Mouse (Mus musculus): ENCODE results near the gene Cyp1a1.

The Cyp1a1 gene

DNA sequence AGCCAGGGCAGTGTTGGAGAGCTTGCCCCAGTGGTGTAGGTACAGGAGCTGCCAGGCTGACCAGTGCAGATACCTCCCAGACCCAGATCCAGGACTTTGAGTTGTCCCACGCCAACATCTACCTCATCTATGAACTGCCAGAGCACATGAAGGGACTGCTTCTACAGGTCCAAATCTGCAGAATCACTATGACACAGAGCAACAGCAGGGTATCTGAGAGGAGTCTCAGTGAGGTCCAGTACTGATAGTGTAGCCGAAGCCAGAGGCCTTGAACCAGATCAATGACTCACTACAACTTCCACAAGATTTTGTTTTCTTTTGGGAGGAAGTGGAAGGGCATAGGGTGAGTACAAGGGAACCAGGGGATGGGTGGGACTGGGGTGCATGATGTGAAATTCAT, at the start of gene Cyp1a1:
Gene Cyp1a1 (plus strand): TSS at position 178 of the 400 bp plus-strand sequence.
- no peak for DNase-seq (ENCODE audit: low spot score in 2 of 2)

- DNase-seq (ENCODE audit: low spot score in 2 of 2) = peak; percentile 90 to 91
These were observed 48.9 kb upstream of the Cyp1a1 start for GRCm38 (mm10) chr9:57638651-57639459.

- no peak for DNase-seq (ENCODE audit: low spot score in 2 of 2)
These were observed 47.9 kb upstream of the Cyp1a1 start for GRCm38 (mm10) chr9:57639661-57640328.

DNA sequence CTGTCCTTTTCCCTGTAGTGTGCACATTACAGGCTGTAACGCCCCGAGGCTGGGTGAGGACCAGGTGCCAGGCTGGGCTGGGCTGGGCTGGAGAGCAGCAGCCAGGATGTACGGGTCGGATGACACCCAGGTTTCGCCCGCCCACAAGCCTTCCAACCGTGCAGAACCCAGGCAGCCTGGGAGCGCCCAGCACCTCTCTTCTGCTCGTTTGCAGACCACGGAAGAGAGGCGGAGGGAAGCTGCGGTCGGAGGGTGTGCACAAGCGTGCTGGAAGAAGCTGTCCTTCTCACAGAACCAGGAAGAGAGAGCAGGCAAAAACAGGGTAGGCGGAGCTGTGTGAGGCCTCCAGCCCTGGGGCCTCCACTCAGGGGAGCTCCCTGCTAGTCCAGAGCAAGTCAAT, 47.3 kb upstream of the Cyp1a1 start:
- DNase-seq (ENCODE audit: low spot score in 2 of 2) = peak; percentile 98 to 99

- DNase-seq (ENCODE audit: low spot score in 2 of 2) = no peak
These were observed 46.7 kb upstream of the Cyp1a1 start for GRCm38 (mm10) chr9:57641022-57641421.

GRCm38 (mm10) chr9:57641775-57642550, 45.8 kb upstream of the Cyp1a1 start:
- peak in 1 of 2 experiments; percentile 49 for DNase-seq (ENCODE audit: low spot score in 2 of 2)

DNA sequence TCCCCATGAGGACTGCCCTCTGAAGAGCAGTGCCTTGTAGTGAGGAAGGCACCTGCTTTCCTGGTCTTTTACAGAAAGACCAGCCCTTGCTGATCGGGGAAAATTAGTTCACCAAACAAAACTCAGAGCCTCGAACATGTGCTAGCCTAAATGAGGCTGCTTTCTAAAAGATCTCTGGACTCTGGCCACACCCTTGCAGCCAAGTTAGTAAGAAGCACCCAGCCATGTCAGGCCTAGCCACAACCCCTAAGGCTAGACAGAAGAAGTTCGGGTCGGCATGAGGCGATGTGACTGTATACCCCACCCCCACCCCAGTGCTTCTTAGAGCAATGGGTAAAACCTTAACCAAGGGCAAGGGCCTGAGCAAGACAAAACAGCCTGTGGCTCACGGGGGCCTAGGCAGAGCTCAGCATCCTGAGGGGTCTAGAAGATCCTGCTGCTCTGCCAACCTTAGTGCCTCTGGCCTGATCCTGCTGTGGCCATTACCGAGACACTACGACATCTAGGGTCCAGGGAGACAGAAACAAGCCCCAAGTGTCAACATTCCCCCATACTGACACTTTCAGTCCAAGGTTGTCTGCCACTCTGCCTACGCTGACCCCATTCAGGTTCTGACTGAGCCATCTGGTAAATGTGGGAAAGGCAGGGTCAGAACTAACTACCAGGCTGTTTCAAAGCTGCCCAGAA, 44.4 kb upstream of the Cyp1a1 start:
- DNase-seq (ENCODE audit: low spot score in 2 of 2) = peak; percentile 81 to 82

- peak; percentile 76 to 82 for DNase-seq (ENCODE audit: low spot score in 2 of 2)
These were observed 43.9 kb upstream of the Cyp1a1 start for GRCm38 (mm10) chr9:57643856-57644180.

- DNase-seq (ENCODE audit: low spot score in 2 of 2) = no peak
These were observed 43.2 kb upstream of the Cyp1a1 start for GRCm38 (mm10) chr9:57644442-57644943.

- peak; percentile 94 for DNase-seq (ENCODE audit: low spot score in 2 of 2)
These were observed 42.5 kb upstream of the Cyp1a1 start for GRCm38 (mm10) chr9:57644944-57645893.

DNA sequence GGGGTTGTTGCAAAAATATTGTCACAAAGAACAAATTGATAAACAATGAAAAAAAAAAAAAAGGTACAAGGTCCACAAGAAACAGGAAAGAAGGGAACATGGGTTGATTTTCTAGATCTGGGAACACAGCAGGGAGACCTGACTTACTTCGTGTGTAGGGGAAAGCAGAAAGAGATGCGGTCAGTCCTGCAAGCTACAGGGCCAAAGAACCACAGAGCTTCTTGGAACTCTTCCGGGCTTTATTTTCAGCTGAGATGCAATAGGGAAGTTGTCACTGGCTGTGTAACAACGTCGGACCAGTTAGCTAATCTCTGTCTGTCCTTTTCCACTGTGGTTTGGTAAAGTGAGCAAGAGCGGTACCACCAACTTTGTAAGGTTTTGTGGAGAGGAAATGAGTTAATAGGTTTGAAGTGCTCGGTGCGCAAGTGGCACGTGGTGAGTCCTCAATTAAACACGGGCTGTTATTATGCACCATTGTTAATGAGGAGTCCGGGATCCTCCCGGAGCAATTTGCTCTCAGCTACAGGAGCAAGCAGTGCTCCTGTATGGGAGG, 41.1 kb upstream of the Cyp1a1 start:
- peak; percentile 74 to 78 for DNase-seq (ENCODE audit: low spot score in 2 of 2)

DNA sequence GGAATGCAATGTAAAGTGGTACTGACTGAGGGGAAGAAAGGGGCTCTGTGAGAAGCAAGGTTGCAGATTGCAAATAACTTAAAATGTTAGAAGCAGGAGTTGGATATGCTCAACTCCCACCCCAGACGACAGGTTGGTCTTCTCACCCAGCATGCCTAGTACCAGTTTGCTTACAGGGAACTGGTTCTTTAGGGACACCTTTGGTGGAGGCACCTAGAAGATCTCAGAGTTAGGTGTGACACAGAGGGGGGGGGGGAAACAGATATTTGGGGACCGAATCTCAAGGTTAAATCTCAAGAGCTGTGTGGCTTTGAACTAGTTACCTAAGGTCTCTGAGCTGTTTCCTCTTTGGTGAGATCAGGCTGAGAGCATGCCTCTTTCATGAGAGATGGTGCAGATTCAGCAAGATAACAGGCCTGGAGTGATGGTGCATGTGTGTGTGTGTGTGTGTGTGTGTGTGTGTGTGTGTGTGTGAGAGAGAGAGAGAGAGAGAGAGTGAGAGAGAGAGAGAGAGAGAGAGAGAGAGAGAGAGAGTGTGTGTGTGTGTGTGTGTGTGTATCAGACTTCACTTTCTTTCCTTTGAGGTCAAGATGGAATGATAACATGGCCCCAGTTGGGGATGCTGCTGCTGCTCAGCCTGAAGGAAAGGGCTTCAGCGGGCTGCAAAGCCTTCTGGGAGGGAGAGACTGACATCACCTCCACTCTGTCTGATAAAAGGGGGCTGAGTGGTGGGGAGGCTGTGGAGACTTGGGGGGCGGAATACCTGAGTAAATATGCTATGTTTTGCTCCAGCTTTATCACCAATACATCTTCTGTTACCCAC, 40.2 kb upstream of the Cyp1a1 start:
- DNase-seq (ENCODE audit: low spot score in 2 of 2) = peak in 1 of 2 experiments; percentile 17

DNA sequence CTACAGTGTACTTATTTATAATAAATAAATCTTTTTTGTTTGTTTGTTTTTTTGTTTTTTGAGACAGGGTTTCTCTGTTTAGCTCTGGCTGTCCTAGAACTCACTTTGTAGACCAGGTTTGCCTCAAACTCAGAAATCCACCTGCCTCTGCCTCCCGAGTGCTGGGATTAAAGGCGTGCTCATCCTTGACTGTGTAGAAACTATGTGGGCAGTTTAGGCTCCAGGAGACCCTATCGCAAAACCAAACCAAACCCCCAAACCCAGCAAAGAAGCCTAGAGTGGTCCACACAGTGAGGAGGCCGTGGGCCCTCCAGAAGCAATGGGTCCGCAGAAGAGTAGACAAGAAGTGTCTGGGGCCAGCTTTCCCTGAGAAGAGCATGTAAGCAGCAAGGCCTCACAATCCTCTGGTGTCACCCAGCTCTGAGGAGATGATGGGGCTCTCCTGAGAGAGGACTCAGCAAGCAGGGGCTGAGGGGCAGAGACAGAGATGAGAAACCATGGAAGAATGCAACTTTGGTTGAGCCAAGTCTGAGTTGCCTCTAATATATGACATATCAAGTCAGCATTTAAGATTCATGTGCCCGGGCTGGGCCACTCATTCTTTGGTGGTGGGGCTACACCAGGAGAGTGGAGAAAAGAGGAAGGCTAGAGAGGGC, 37.5 kb upstream of the Cyp1a1 start:
- peak in 1 of 2 experiments; percentile 63 for DNase-seq (ENCODE audit: low spot score in 2 of 2)

DNA sequence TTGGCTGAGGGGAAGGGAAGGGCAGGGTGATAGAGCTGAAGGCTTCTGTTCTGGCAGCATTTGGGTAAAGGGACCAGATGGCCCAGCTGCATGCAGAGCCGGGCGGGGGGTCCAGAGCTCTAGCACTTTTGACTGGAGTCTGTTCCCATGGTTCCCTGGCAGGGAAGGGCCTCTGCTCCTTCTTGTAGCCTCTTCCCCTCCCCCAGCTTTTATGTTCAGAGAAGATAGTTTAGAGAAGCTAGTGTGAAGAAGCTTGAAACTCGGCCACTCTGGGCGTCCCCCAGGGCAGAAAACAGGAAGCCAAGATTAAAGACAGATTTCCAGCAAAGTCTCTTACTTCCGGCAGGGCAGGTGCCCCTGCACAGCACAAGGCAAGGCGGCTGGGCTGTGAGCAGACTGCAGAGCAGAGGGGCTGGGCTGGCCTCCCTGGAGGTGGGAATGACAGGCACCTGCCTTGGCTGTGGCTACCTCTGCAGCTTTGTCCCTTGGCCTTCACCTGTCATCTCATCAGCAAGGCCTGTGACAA, 36.9 kb upstream of the Cyp1a1 start:
- peak; percentile 86 to 87 for DNase-seq (ENCODE audit: low spot score in 2 of 2)

DNA sequence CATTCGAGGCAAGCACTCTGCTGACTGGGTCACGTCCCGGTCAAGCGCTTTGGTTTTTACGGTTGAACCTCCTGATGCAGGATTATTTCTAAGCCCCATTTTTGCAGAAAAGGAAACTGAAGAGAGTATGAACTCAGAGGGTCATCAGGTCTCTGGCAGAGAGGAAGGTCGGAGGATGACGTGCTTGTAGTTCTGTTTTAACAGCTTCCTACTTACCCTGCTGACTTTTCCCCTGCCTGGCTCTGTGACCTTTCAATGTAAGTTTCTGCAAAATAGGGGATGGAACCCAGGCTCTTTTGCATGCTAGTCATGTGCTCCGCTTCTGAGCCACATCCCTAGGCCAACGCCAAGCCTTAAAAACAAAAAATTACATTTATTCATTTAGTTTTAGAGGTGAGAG, 35.4 kb upstream of the Cyp1a1 start:
- DNase-seq (ENCODE audit: low spot score in 2 of 2) = peak; percentile 66 to 75

- DNase-seq (ENCODE audit: low spot score in 2 of 2) = no peak
These were observed 34.9 kb upstream of the Cyp1a1 start for GRCm38 (mm10) chr9:57652855-57653254.

- peak; percentile 50 to 58 for DNase-seq (ENCODE audit: low spot score in 2 of 2)
These were observed 34.4 kb upstream of the Cyp1a1 start, which contains the start of gene Csk for GRCm38 (mm10) chr9:57653283-57653682. Gene Csk (minus strand): TSS chr9:57653631.

GRCm38 (mm10) chr9:57654966-57655365, 32.8 kb upstream of the Cyp1a1 start:
- no peak for DNase-seq (ENCODE audit: low spot score in 2 of 2)

Data from spleen, postnatal 36 days (tissue).